ENCODE assay signal across 9 mouse cellular contexts in the genomic region with DNA sequence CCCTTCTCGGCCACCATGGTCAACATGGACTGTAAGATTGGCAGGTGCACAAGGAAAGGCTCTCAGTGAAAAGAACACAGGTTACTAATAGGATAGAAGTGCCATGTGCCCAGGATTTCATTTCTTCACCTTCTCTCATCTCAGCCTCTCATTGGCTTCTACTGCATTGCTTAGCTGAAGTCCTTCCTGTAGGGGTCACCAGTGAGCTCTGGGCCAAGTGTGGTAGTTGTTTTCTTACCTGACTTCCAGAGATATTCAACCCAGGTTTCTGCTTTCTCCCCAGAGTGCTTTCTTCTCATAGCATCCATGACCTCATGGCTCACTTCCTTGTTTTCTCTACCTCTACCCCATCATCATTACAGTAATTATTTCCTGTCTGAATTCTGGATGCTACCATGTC.
DNase-seq lines count a peak whose midpoint lies in the region; TF ChIP-seq lines count a peak whose summit lies in the region.
"Had no signal": no experiment of that assay in that cellular context is flagged by ENCODE, and none has a peak within 500 bp of the region (broad histone marks: within the 10 kb centered on the region; RNA-seq: fewer than 3 reads in every experiment).

No protein-coding gene starts in this region.

- H3K27ac ChIP-seq in forebrain, embryonic 10.5 days, result no peak overlapping the region
- H3K27ac ChIP-seq: embryonic facial prominence, embryonic 12.5 days; limb, embryonic 10.5 days had no signal

- peak; percentile 90 for TF ChIP-seq CTCF in E14TG2a.4 (conservative IDR thresholded peaks at IDR 0.05; ENCODE audit: low read length)

- H3K4me3 ChIP-seq in E14TG2a.4 (replicated peaks; ENCODE audit: low read length), result no peak overlapping the region
- H3K4me3 ChIP-seq in forebrain, embryonic 10.5 days, result no peak overlapping the region
- H3K4me3 ChIP-seq: embryonic facial prominence, embryonic 12.5 days; limb, embryonic 10.5 days had no signal

- H3K4me1 ChIP-seq in E14TG2a.4 (replicated peaks; ENCODE audit: low read depth, low read length), result peaks cover 40% of the 10 kb centered on the region
- peaks cover 14% of the 10 kb centered on the region for H3K4me1 ChIP-seq in forebrain, embryonic 10.5 days
- H3K4me1 ChIP-seq: embryonic facial prominence, embryonic 12.5 days had no signal

- 90% methylated on average over 1 of the region's 1 CpGs for WGBS in forebrain, embryonic 10.5 days

- DNase-seq in kidney, postnatal 36 days, result peak; percentile 6 to 46
- no peak for DNase-seq in kidney, adult 18-20 months
- DNase-seq in c-Kit-positive CD71-positive TER-119-positive erythroid progenitor cells, embryonic 14.5 days (ENCODE audit: low spot score), result peak; percentile 2
- peak; percentile 12 for DNase-seq in splenic B cell, adult 2 months (ENCODE audit: low read depth, low spot score)
- DNase-seq in forebrain, embryonic 10.5 days (ENCODE audit: extremely low spot score, low spot score), result no peak
- no peak for DNase-seq in heart, adult 11 months

- peaks cover 88% of the 10 kb centered on the region for H3K36me3 ChIP-seq in E14TG2a.4 (ENCODE audit: insufficient read depth, low read length)
- no peaks in the 10 kb centered on the region for H3K36me3 ChIP-seq in splenic B cell, adult 2 months (ENCODE audit: control insufficient read depth, insufficient read depth, low read length, poor library complexity, severe bottlenecking)
- H3K36me3 ChIP-seq in forebrain, embryonic 10.5 days (replicated peaks), result no peaks in the 10 kb centered on the region
- H3K36me3 ChIP-seq: embryonic facial prominence, embryonic 12.5 days; limb, embryonic 10.5 days had no signal

- no peaks in the 10 kb centered on the region for H3K27me3 ChIP-seq in E14TG2a.4 (ENCODE audit: insufficient read depth, low read length)
- no peaks in the 10 kb centered on the region for H3K27me3 ChIP-seq in splenic B cell, adult 2 months (ENCODE audit: control insufficient read depth, insufficient read depth, low read length, poor library complexity, severe bottlenecking)
- H3K27me3 ChIP-seq in forebrain, embryonic 10.5 days (ENCODE audit: poor library complexity, severe bottlenecking), result peaks cover 7% of the 10 kb centered on the region
- H3K27me3 ChIP-seq: embryonic facial prominence, embryonic 12.5 days had no signal

- H3K9me3 ChIP-seq in E14TG2a.4 (ENCODE audit: low read length), result no peaks in the 10 kb centered on the region
- H3K9me3 ChIP-seq in forebrain, embryonic 10.5 days, result no peaks in the 10 kb centered on the region
- H3K9me3 ChIP-seq: embryonic facial prominence, embryonic 12.5 days; limb, embryonic 10.5 days had no signal

Comparison
In these comparisons a context has a peak if more than half of its experiments do, and no peak if none do; other contexts are left out.
1. DNase-seq: peak in kidney, postnatal 36 days (2 of 2), c-Kit-positive CD71-positive TER-119-positive erythroid progenitor cells, embryonic 14.5 days (single experiment) and splenic B cell, adult 2 months (single experiment); none in kidney, adult 18-20 months (single experiment), forebrain, embryonic 10.5 days (single experiment) and heart, adult 11 months (single experiment).